Mouse (Mus musculus) 3T3-L1 (cell line): ENCODE results near the gene Gpr26.

Experiments used
- DNase-seq: peaks from one replicate; pipeline ENCODE4 v3.0.0-alpha.2; 2015; ENCODE audit warnings: low read depth, low spot score

Gene Gpr26

GRCm38 (mm10) chr7:131966023-131966915, at the start of gene Gpr26:
Gene Gpr26 (plus strand): TSS chr7:131966460.
- DNase-seq, result no peak

GRCm38 (mm10) chr7:131917384-131917783, 48.9 kb upstream of the Gpr26 start:
- peak; percentile 2 for DNase-seq

DNA sequence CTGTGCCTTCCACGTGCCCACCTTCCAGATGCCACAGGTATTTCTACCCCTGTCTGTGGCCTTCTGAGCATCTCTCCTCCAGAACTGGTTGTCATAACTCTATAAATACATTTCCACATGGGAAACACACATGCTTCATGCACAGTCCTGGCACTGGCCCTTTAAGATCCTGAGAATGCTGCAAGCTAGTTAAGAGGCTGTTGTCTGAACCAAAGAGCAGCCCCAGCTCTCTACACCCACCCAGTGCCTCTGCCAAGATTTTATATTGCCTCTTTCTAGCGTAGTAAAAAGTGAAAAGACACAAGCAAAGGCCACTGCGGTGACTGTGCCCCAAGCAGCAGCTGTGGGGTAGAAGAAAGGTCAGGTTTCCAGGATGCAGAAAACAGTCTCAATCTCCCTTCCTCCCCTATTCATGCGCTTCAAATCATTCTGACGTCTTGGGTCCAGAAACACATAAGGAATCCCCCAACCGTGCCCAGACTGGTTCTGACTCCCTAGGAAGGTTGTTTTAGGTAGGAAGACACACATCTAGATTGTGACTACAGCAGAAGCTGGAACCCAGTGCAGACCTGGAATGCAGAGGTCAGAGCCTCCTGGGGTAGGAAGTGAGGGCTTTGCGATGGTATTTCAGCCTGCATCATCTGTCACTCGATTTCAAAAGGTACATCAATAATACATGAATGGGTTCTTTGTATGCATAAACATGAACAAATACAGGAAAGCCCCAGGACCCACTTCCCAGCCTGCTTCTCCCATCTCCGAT, 38.8 kb upstream of the Gpr26 start:
- no peak for DNase-seq

GRCm38 (mm10) chr7:131937611-131938010, 28.6 kb upstream of the Gpr26 start:
- DNase-seq, result no peak

DNA sequence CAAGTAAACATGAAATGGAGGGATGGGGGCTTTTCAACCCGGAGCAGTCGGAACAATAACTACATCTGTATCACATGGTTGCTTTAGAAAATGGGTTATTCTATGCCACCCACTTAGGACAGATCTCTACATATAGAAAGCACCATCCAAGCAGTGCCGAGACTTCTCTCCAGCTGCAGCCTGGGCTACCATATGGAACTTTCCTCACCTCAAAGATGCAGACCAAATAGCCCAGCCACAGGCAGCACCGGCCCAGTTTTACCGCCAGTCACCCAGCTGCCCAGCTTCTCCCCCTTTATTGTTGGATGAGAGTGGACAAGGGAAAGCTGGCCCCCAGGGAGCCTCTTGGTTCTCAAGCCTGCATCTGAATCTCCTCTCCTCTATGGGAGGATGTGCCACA, 15.1 kb upstream of the Gpr26 start:
- no peak for DNase-seq

- DNase-seq, result no peak
Observed at GRCm38 (mm10) chr7:131953402-131953801, 12.9 kb upstream of the Gpr26 start.

- no peak for DNase-seq
Observed at GRCm38 (mm10) chr7:131958705-131959104, 7.6 kb upstream of the Gpr26 start.

DNA sequence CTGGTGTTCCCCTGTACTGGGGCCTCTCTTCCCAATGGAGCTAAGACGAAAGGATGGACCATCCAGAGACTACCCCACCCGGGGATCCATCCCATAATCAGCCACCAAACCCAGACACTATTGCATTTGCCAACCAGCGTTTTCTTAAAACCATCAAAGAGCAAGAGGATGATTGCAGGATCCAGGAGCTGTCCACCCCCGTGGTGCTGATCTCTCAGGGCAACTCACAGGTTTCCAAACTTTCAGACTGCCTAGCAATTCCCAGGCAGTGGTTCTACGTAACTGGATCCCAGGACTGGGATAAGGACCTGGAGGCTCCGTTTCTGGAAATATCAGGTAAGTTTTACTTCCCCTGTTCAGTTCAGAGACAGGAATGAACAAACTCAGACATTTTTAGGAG, 5.7 kb upstream of the Gpr26 start:
- peak; percentile 21 for DNase-seq

DNA sequence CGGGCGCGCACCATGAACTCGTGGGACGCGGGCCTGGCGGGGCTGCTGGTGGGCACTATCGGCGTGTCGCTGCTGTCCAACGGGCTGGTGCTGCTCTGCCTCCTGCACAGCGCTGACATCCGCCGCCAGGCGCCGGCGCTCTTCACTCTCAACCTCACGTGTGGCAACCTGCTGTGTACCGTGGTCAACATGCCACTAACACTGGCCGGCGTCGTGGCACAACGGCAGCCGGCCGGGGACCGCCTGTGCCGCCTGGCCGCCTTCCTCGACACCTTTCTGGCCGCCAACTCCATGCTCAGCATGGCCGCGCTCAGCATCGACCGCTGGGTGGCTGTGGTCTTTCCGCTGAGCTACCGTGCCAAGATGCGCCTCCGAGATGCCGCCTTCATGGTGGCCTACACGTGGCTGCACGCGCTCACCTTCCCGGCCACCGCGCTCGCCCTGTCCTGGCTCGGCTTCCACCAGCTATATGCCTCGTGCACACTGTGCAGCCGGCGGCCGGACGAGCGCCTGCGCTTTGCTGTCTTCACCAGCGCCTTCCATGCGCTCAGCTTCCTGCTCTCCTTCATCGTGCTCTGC, 745 bp downstream of the Gpr26 start:
- no peak for DNase-seq

- DNase-seq, result no peak
Observed at GRCm38 (mm10) chr7:131970255-131970654, 4.0 kb downstream of the Gpr26 start.

GRCm38 (mm10) chr7:131975867-131976266, 9.6 kb downstream of the Gpr26 start:
- DNase-seq, result no peak

DNA sequence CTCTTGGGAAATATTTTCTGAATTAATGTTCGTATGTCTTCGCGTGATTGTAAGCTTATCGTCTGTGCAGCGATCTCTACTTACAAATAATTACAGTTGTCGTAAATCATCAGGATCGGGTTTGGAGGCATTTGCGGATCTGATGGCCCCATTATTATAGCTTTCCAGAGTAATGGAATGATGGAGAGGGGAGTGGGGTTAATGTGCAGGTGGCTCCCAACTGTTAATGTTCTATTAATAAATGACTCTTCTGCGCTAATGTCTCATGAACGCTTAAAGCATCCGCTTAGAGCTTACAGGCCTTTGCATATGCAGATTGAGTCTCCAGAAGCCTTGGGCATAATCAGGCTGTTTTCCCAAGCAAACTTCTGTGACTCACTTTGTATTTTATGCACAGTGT, 12.3 kb downstream of the Gpr26 start:
- DNase-seq, result no peak

DNA sequence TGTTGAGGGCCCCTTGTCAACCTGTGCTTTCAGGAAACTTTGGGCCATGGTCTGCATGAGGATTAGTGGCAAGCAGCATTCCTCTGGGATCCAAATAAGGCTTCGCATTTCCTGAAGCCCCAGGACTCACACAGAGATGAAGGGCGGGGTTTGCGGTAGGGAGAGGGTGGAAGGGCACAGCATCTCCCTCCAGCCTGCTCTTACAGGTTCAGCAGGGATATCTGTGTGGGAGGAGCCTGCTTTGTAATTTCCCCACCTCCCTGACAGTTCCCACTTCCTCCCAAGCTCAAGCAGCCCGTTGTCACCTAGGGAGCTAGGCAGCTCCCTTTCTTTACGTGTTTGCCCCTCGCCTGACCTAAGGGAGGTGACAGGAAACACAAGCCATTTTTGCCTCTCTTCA, 22.8 kb downstream of the Gpr26 start:
- DNase-seq, result no peak

DNA sequence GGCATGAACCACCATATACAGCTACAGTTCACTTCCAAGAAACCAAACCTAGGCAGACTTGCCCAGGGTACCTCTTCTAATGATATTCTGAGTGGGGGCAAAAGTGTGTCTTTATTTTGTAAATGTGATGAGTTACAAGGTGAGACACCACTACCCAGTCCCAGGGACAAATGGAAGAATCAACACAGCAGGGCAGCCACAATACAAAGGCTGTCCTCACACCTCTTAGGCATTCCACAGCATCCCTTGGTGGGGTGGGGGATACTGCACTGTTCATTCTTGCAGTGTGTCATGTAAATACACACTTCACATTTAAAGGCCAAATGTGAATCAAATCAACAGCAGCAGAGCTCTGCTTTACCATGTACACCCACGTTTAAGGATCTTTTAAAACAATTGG, 26.0 kb downstream of the Gpr26 start:
- DNase-seq, result no peak

DNA sequence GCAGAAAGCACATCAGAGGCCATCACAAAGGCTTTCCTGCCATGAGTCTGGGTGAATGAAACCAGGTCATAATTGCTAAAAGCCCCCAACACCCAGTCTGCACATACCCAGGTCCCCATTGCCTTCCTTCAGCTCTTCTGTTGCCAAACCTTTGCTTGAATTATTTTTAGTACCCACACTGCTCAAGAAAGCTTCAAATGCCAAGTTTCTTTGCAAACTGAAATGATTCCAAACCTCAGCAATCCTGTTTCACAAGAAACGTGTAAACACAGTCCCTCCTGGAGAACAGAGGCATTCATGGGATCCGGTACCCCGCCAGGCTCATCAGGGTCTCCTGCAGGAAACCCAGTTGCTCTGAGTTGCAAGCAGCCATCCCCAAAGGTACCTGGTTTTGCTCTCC, 26.6 kb downstream of the Gpr26 start:
- DNase-seq, result no peak

GRCm38 (mm10) chr7:132005996-132006696, 39.9 kb downstream of the Gpr26 start:
- DNase-seq, result no peak

GRCm38 (mm10) chr7:132009002-132009401, 42.7 kb downstream of the Gpr26 start:
- DNase-seq, result no peak

DNA sequence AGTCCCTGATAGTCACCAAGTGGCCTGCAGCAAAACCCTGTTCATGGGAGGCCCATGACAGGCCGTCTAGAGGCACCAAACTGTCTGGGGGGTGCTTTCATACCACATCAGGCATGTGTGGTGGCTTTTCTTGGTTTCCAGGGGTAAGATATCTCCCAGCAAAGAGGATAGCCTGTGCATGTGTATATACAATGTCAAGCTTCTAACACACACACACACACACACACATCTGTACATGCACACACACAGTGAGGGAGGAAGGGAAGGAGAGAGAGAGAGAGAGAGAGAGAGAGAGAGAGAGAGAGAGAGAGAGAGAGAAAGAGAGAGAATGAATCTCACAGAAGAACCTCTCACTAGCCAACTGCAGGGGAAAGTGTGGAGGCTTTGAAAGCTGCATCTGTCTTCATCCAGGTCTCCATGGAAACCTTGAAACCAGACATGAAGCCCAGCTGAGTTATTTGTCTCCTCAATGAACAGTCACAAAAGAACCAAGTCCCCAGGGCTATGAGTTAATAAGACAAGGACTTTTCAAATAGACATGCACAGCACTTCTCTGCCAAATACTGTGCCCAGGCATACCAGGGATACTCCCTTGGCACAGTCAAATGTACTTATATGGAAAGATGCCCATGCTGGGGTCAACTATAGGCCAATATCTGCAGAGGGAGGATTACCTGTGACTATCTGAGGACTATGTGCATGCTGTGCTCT, 46.9 kb downstream of the Gpr26 start:
- DNase-seq, result no peak

- DNase-seq, result no peak
Observed at GRCm38 (mm10) chr7:132013970-132014369, 47.7 kb downstream of the Gpr26 start.

GRCm38 (mm10) chr7:132015193-132015592, 48.9 kb downstream of the Gpr26 start:
- no peak for DNase-seq

DNA sequence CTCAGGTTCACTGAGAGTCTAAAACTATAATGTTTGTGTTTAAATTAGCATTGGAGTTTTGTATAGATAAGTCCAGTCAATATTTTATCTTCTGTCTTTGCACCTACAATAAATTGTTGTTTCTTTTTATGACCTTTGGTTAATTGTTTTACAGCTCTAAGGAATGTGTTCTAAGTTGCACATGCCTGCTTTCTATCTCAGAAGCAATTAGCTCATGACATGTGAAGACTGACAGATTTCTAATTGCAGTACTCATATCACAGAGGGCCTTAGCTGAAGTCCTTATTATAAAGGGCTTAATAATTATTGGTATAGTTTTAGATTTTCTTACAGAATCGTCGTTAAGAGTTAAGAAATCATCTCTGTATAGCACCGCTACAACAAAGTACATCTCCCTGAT, 49.7 kb downstream of the Gpr26 start:
- DNase-seq, result no peak
